Mouse (Mus musculus) liver, embryonic 11.5 days (tissue): ENCODE results near the gene Tank. TPM values are rescaled to one million over a fixed set of nuclear protein-coding genes. Genes with fewer than 3 reads are reported as not detected.

Experiments used
- ATAC-seq: fragments of 200-750 bp; cut with Nextera tagmentation; replicated peaks from 2 replicates; pipeline ENCODE4 v1.8.0; 2017; ENCODE audit warnings: moderate number of reproducible peaks, mild to moderate bottlenecking, moderate TSS enrichment, moderate library complexity; ENCODE audit not compliant: low FRiP score
- DNase-seq: peaks from one replicate; pipeline ENCODE4 v3.0.0-alpha.2; 2017; ENCODE audit warnings: low spot score
- H3K27ac ChIP-seq: fragments of 300-500 bp; sonication (generic); 2 replicates; pipeline ENCODE4 v1.5.1; 2014; ENCODE audit warnings: mild to moderate bottlenecking, low read depth, low read length, control low read depth
- H3K27me3 ChIP-seq: fragments of 300-500 bp; sonication (generic); replicated peaks from 2 replicates; pipeline ENCODE4 v1.6.1; 2014; ENCODE audit warnings: low read length, mixed read lengths; ENCODE audit not compliant: control insufficient read depth, insufficient read depth
- H3K36me3 ChIP-seq: fragments of 300-500 bp; sonication (generic); 2 replicates; pipeline ENCODE4 v1.6.1; 2014; ENCODE audit warnings: mild to moderate bottlenecking, low read length, moderate library complexity, mixed read lengths; ENCODE audit not compliant: control insufficient read depth, insufficient read depth
- H3K4me1 ChIP-seq: fragments of 300-500 bp; sonication (generic); replicated peaks from 2 replicates; pipeline ENCODE4 v1.6.1; 2014; ENCODE audit warnings: low read length, mixed read lengths; ENCODE audit not compliant: control insufficient read depth, insufficient read depth
- H3K4me2 ChIP-seq: fragments of 300-500 bp; sonication (generic); 2 replicates; pipeline ENCODE4 v1.6.1; 2014; ENCODE audit warnings: mild to moderate bottlenecking, control low read depth, moderate library complexity
- H3K4me3 ChIP-seq: fragments of 300-500 bp; sonication (generic); 2 replicates; pipeline ENCODE4 v1.5.1; 2014; ENCODE audit warnings: low read depth, low read length, control low read depth
- H3K9ac ChIP-seq: fragments of 300-500 bp; sonication (generic); 2 replicates; pipeline ENCODE4 v1.6.1; 2014; ENCODE audit warnings: low read depth, low read length, control low read depth
- H3K9me3 ChIP-seq: fragments of 300-500 bp; sonication (generic); 2 replicates; pipeline ENCODE4 v1.6.1; 2016; ENCODE audit warnings: low read length, inconsistent platforms, mixed read lengths; ENCODE audit not compliant: control insufficient read depth
- WGBS: fragments of 180-500 bp; shearing (Covaris S2); extraction: QIAGEN DNeasy Blood & Tissue Kit; methylation state at CpG from one replicate; pipeline ENCODE4 v1.1.7; 2014; 5-methylcytosine and 5-hydroxymethylcytosine counted together
- polyA plus RNA-seq: library from polyadenylated mRNA; unstranded; fragments of >200 nt; fragmentation: Nextera tagmentation; extraction: Ambion mirVana; gene quantifications from 2 replicates; pipeline ENCODE4 v1.2.1, GENCODE M21; 2014

Tank gene
- polyA plus RNA-seq, 1 experiment from 2014 or later: 34.0 TPM

DNA sequence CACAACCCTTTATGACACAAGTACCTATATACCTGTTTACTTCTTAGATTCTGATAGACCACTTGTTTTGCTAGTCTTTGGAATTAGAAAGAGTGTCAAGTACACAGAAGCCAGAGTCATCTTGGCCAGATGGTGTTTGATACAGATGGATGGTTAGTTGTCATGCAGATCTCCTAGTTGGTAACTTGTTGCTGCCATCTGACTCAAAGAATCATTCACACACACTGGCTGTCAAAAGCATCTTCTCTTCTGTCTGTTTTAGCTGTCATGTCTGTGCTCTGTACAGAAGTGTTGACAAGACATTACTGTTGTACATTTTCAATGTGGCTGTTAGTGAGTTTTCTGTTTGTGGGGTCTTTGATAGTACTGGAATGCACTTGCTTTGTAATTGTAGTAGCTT lies 45.6 kb downstream of the Tank start:
- H3K4me2 ChIP-seq: no peak overlapping the region
- H3K36me3 ChIP-seq: peaks cover 19% of the 10 kb centered on the region
- H3K4me1 ChIP-seq: no peaks in the 10 kb centered on the region
- H3K9ac ChIP-seq: no peak overlapping the region
- ATAC-seq (no peak), DNase-seq (no peak)
- no peak overlapping the region for H3K27ac ChIP-seq
- no peaks in the 10 kb centered on the region for H3K9me3 ChIP-seq
- no peak overlapping the region for H3K4me3 ChIP-seq
- no peaks in the 10 kb centered on the region for H3K27me3 ChIP-seq

DNA sequence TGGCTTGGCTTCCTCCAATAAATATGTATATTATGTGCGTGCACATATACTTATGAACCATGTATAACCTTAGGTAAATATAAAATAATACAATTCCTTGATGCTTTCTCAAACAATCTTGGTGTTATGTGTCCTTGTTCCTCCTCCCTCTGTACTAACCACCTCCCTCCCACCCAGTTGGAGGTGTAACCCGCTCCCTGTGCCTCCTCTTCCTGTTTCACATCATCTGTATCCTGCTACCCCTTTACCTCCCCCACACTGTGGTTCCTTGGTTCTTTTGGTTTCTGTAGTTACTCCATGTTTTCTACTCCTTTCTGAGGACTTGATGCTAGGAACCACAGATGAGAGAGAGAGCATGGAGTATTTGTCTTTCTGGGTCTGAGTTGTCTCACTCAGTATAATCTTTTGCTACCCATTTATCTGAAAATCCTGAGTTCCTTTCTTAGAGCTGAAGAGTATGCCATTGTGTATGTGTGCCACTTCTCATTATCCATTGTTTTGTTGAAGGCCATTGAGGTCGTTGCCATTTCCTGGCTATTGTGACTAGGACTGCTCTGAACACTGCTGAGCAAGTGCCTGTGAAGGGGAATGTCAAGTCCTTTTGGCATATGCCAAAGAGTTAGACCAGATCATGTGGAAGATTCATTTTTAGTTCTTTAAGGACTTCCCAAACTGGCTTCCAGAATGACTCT lies 52.6 kb downstream of the Tank start:
- Histone ChIP-seq H3K9me3 (no peaks in the 10 kb centered on the region), H3K4me2 (no peak overlapping the region), H3K9ac (no peak overlapping the region), H3K36me3 (peaks cover 3% of the 10 kb centered on the region; the same call in 1 of the 2 replicates), H3K4me1 (no peaks in the 10 kb centered on the region), H3K27me3 (no peaks in the 10 kb centered on the region), H3K4me3 (no peak overlapping the region), H3K27ac (no peak overlapping the region)
- DNase-seq (no peak), ATAC-seq (no peak)
- 74% methylated on average over 3 of the region's 3 CpGs for WGBS

DNA sequence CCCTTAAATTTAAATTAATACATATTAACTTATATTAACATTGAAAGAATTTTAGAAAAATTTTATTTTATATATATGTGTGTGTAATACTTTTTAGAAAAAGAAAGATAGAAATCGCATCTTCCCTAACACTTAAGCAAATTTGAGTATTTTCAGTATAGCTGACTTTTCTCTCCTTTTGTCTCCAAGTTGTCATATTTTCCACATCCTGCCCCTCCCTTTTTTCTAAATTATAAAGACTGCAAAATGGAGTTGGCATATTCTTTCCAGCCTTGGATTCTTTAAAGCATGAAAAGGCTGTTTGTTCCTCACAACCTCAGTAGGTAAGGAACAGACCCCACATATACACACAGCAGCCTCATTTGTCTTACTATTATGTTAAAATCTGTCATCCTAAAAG lies 56.7 kb downstream of the Tank start:
- Histone ChIP-seq H3K9me3 (no peaks in the 10 kb centered on the region), H3K27me3 (no peaks in the 10 kb centered on the region)

DNA sequence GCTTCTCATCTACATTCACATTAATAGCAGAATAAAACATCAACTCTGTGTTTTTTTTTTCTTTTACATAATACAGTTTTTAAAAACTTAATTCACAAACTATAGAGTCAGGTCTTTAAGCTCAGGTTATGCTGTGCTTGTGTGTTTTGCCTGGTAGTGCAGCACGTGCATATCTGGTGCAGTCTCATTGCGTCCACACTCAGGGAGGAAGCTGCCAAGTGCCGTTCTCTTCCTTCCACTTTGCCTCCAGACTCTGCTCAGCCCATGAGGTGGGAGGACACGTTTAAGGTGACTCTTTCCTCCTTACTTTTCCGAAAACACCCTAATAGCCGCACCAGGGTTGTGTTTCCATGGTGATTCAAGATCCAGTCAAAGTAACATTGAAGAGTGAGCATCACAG lies 59.8 kb downstream of the Tank start:
- H3K36me3 ChIP-seq: no peaks in the 10 kb centered on the region
- H3K27me3 ChIP-seq: no peaks in the 10 kb centered on the region
- DNase-seq: no peak
- no peak overlapping the region for H3K27ac ChIP-seq
- no peaks in the 10 kb centered on the region for H3K9me3 ChIP-seq
- H3K9ac ChIP-seq: no peak overlapping the region
- WGBS: 71% methylated on average over 6 of the region's 6 CpGs
- H3K4me2 ChIP-seq: no peak overlapping the region
- H3K4me1 ChIP-seq: no peaks in the 10 kb centered on the region
- ATAC-seq: no peak
- H3K4me3 ChIP-seq: no peak overlapping the region

More for the DNA sequence above, 56.7 kb downstream of the Tank start:
- H3K27ac ChIP-seq: no peak overlapping the region
- no peak for DNase-seq
- no peak overlapping the region for H3K9ac ChIP-seq
- H3K36me3 ChIP-seq: no peaks in the 10 kb centered on the region
- no peak for ATAC-seq
- no peak overlapping the region for H3K4me3 ChIP-seq
- H3K4me2 ChIP-seq: no peak overlapping the region
- H3K4me1 ChIP-seq: no peaks in the 10 kb centered on the region
- WGBS: 98% methylated on average over 1 of the region's 1 CpGs

DNA sequence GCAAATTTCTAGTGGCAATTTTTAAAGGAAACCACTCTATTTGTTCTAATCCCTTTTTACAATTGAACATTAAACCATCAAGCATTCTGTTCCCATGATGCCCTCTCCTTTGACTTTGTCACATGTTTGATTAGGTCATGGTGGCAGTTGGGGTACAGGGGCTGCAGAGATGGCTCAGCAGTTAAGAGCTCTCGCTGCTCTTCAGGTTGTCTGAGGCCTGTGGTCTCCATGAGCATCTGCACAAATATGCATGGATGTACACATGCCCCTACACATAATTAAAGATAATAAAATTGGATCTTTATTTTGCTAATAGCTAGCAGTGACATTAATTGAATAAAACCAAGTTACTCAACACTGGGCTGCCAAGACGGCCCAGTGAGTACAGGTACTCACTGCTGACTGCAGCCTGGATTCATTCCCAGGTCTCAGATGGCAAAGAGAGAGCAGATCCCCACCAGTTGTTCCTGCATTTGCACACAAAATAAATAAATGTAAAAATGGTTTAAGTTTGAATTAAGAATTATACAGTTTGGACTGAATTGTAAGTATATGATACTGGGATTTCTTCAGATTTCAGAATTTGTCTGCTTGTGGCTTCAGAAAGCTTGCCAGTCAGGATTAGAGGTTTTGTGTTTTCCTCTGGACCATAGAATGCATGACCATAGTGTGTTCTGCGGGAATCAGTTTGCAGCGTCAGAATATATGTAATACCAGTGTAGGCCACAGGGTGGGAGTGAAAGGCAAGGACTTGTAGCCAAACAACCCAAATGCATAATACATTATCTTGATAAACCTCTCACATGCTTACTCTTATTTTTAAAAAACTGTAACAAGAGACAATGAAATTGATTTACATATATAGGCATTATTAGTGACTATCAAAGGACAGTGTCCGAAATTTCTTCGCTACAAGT lies 64.3 kb downstream of the Tank start:
- no peak overlapping the region for H3K4me3 ChIP-seq
- 56% methylated on average over 6 of the region's 6 CpGs for WGBS
- H3K27me3 ChIP-seq: no peaks in the 10 kb centered on the region
- DNase-seq (no peak), ATAC-seq (peak; percentile 58; the same call in 1 of the 2 replicates)
- H3K4me2 ChIP-seq: no peak overlapping the region
- H3K36me3 ChIP-seq: no peaks in the 10 kb centered on the region; the same call in 1 of the 2 replicates
- H3K4me1 ChIP-seq: no peaks in the 10 kb centered on the region
- H3K9ac ChIP-seq: no peak overlapping the region
- H3K27ac ChIP-seq: no peak overlapping the region
- no peaks in the 10 kb centered on the region for H3K9me3 ChIP-seq

DNA sequence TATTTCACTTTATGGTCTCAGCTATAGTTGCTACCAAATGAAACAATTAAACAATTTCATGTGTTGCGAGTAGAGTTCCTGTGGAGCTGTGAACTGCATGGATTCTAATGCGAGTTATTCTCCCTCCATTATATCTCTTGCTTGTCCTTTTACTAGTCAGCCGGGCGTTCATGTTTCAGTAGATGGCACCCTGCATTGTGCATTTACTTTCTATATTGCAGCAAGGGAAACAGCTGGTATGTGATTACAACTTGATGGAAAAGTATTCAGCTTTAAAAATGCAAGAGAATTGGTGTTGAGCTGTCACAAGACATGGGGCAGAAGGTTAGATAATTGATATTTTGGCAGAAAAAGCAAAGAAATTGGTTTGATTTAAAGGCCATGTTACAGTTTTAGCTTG lies 72.8 kb downstream of the Tank start:
- Histone ChIP-seq H3K36me3 (peaks cover 2% of the 10 kb centered on the region; the same call in 1 of the 2 replicates), H3K4me1 (peaks cover 4% of the 10 kb centered on the region; the same call in 1 of the 2 replicates), H3K4me3 (no peak overlapping the region), H3K9ac (no peak overlapping the region), H3K27me3 (peaks cover 2% of the 10 kb centered on the region; the same call in 1 of the 2 replicates), H3K9me3 (no peaks in the 10 kb centered on the region), H3K27ac (no peak overlapping the region), H3K4me2 (no peak overlapping the region)
- 88% methylated on average over 4 of the region's 4 CpGs for WGBS
- no peak for DNase-seq
- ATAC-seq: no peak

DNA sequence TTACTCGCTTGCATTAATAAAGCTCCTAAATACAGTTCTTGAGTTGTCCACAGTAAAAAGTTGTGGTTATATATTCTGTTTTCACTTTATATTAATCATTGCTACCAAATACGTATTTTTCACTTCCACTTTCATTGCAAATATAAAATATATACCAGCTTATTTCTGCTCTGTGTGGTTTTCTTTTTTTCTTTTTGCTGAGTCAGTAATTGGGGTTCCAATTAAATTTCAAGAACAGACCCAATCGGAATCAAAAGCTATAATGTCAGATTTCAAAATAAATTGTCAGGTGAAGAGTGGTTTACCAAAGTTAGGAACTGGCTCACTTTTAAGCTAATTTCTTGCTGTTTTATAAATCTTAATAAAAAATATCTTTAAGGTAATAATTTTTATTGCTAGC lies 73.3 kb downstream of the Tank start:
- DNase-seq: no peak
- H3K4me2 ChIP-seq: no peak overlapping the region
- 89% methylated on average over 3 of the region's 3 CpGs for WGBS
- ATAC-seq: no peak
- no peaks in the 10 kb centered on the region for H3K9me3 ChIP-seq
- H3K4me1 ChIP-seq: peaks cover 4% of the 10 kb centered on the region
- no peak overlapping the region for H3K4me3 ChIP-seq
- H3K27me3 ChIP-seq: peaks cover 2% of the 10 kb centered on the region; the same call in 1 of the 2 replicates
- H3K27ac ChIP-seq: no peak overlapping the region
- no peak overlapping the region for H3K9ac ChIP-seq
- peaks cover 2% of the 10 kb centered on the region; the same call in 1 of the 2 replicates for H3K36me3 ChIP-seq

DNA sequence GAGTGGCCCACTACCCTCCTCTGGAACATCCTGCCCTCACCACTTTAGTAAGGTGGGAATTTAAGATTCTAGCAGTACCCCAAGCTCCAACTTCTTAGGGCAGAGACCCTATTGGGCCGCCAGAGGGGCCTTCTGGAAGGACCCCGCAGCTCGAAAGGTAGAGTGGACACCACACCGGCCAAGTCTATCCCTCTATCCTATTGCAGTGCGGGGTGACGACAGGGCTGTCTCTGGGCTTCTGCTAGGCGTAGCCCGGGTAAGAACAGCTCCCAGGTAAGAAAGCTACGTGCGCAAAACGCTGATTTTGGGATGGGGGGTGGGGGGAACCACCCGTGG lies 76.6 kb downstream of the Tank start:
- Histone ChIP-seq H3K36me3 (0 out of 2 replicates have a peak, but pooled peaks cover under 1% of the 10 kb centered on the region), H3K4me2 (peak overlapping the region; percentile 98), H3K4me1 (peaks cover 6% of the 10 kb centered on the region), H3K4me3 (peak overlapping the region; percentile 59), H3K9ac (peak overlapping the region; percentile 34; the same call in 1 of the 2 replicates), H3K27ac (no peak overlapping the region), H3K27me3 (peaks cover 5% of the 10 kb centered on the region), H3K9me3 (no peaks in the 10 kb centered on the region)
- DNase-seq (no peak), ATAC-seq (no peak)
- WGBS: 24% methylated on average over 12 of the region's 12 CpGs
